Mouse (Mus musculus) embryo, embryonic 11.5 days (tissue): ENCODE results near the gene Iqschfp.

Experiments
- DNase-seq: peaks from one replicate; pipeline ENCODE4 v3.0.0-alpha.2; 2012; ENCODE audit warnings: low read depth, low spot score

The Iqschfp gene

GRCm38 (mm10) chr3:68202162-68202902, 310.3 kb downstream of the Iqschfp start:
- no peak for DNase-seq

GRCm38 (mm10) chr3:68203934-68204467, 312.0 kb downstream of the Iqschfp start:
- no peak for DNase-seq

GRCm38 (mm10) chr3:68210422-68210821, 318.4 kb downstream of the Iqschfp start:
- DNase-seq: no peak

GRCm38 (mm10) chr3:68221452-68221851, 329.4 kb downstream of the Iqschfp start:
- DNase-seq: no peak

GRCm38 (mm10) chr3:68239887-68240286, 347.9 kb downstream of the Iqschfp start:
- no peak for DNase-seq

GRCm38 (mm10) chr3:68243239-68243638, 351.2 kb downstream of the Iqschfp start:
- no peak for DNase-seq

GRCm38 (mm10) chr3:68246154-68246553, 354.1 kb downstream of the Iqschfp start:
- no peak for DNase-seq

GRCm38 (mm10) chr3:68250589-68250988, 358.6 kb downstream of the Iqschfp start:
- no peak for DNase-seq

GRCm38 (mm10) chr3:68252335-68252734, 360.3 kb downstream of the Iqschfp start:
- no peak for DNase-seq

- DNase-seq: no peak
Observed at GRCm38 (mm10) chr3:68262304-68262703, 370.3 kb downstream of the Iqschfp start.

- no peak for DNase-seq
Observed at GRCm38 (mm10) chr3:68267905-68268304, 375.9 kb downstream of the Iqschfp start.

- DNase-seq: no peak
Observed at GRCm38 (mm10) chr3:68269251-68269650, 377.2 kb downstream of the Iqschfp start.

GRCm38 (mm10) chr3:68270246-68270645, 378.2 kb downstream of the Iqschfp start:
- no peak for DNase-seq

- no peak for DNase-seq
Observed at GRCm38 (mm10) chr3:68271457-68271856, 379.4 kb downstream of the Iqschfp start.

GRCm38 (mm10) chr3:68271881-68272280, 379.8 kb downstream of the Iqschfp start:
- no peak for DNase-seq

- peak; percentile 26 for DNase-seq
Observed at GRCm38 (mm10) chr3:68282844-68283594, 391.0 kb downstream of the Iqschfp start.

- DNase-seq: peak; percentile 7
Observed at GRCm38 (mm10) chr3:68283595-68283991, 391.6 kb downstream of the Iqschfp start.

- no peak for DNase-seq
Observed at GRCm38 (mm10) chr3:68284500-68284899, 392.5 kb downstream of the Iqschfp start.

- no peak for DNase-seq
Observed at GRCm38 (mm10) chr3:68296752-68297151, 404.7 kb downstream of the Iqschfp start.

GRCm38 (mm10) chr3:68305647-68306046, 413.6 kb downstream of the Iqschfp start:
- DNase-seq: no peak

GRCm38 (mm10) chr3:68306726-68307125, 414.7 kb downstream of the Iqschfp start:
- DNase-seq: no peak

- DNase-seq: no peak
Observed at GRCm38 (mm10) chr3:68325575-68325974, 433.5 kb downstream of the Iqschfp start.

GRCm38 (mm10) chr3:68332515-68332914, 440.5 kb downstream of the Iqschfp start:
- DNase-seq: no peak
